Mouse (Mus musculus): ENCODE results near the gene Hs2st1. TPM values are rescaled to one million over a fixed set of nuclear protein-coding genes. Genes with fewer than 3 reads are reported as not detected.

Hs2st1 gene
- polyA plus RNA-seq, 1 experiment from 2014 or later, result 18.4 TPM

DNA sequence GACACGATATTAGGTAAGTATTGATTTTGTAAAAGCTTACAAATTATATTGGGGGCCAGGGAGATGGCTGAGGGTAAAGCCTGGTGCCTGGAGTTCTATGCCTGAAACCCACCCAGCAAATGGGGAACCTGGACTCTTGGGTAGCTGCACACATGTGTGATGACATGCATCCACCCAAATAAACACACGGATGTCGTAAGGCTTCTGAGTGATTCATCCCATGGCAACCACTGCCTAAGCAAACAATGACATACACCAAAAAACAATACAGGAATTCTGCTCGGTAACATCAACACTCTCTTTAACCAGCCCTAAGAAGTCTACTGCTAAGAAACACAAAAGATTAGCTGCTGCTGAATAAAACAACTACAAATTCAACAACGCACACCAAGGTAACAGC, 73.2 kb downstream of the Hs2st1 start:
- H3K4me1 ChIP-seq (ENCODE audit: control insufficient read depth, insufficient read depth, low read length), result 0 out of 2 replicates have a peak, but pooled peaks cover 4% of the 10 kb centered on the region
- WGBS, result 71% methylated on average over 5 of the region's 5 CpGs

DNA sequence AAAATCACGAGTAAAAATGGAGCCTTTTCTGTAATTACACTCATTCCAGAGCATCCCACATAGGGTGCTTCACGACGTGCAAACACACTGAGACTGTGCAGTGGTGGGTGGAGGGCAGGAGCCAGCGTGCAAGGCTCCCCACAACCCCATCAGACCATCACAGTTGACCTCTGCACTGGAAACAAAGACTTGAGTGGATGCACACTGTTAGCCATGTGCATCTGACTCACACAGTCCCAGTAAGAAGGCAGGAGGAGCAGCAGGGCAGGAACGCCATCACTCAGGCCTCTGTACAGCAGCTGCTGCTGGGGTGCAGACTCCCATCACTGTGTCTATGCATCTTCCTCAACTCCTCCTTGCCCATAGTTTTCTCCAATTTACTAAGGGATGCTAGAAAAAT, 75.1 kb downstream of the Hs2st1 start:
- Histone ChIP-seq H3K9me3 (ENCODE audit: control insufficient read depth, low read depth, low read length) (no peaks in the 10 kb centered on the region), H3K9ac (replicated peaks; ENCODE audit: low read depth, low read length) (no peak overlapping the region), H3K27ac (ENCODE audit: low read length) (no peak overlapping the region), H3K4me1 (ENCODE audit: control insufficient read depth, insufficient read depth, low read length) (0 out of 2 replicates have a peak, but pooled peaks cover 4% of the 10 kb centered on the region), H3K36me3 (ENCODE audit: control insufficient read depth, insufficient read depth, low read length) (no peaks in the 10 kb centered on the region), H3K4me2 (replicated peaks; ENCODE audit: low read depth, low read length) (no peak overlapping the region), H3K27me3 (ENCODE audit: control insufficient read depth, insufficient read depth, low read length) (no peaks in the 10 kb centered on the region), H3K4me3 (ENCODE audit: low read depth, low read length) (no peak overlapping the region)
- WGBS, result 74% methylated on average over 5 of the region's 5 CpGs
- no peak for ATAC-seq (ENCODE audit: insufficient number of reproducible peaks, insufficient read depth, low FRiP score, low read depth)

More for the DNA sequence above, 73.2 kb downstream of the Hs2st1 start:
- Histone ChIP-seq H3K27ac (ENCODE audit: low read length) (no peak overlapping the region), H3K9ac (replicated peaks; ENCODE audit: low read depth, low read length) (no peak overlapping the region), H3K4me2 (replicated peaks; ENCODE audit: low read depth, low read length) (no peak overlapping the region), H3K36me3 (ENCODE audit: control insufficient read depth, insufficient read depth, low read length) (no peaks in the 10 kb centered on the region), H3K27me3 (ENCODE audit: control insufficient read depth, insufficient read depth, low read length) (no peaks in the 10 kb centered on the region), H3K4me3 (ENCODE audit: low read depth, low read length) (no peak overlapping the region), H3K9me3 (ENCODE audit: control insufficient read depth, low read depth, low read length) (no peaks in the 10 kb centered on the region)
- no peak for ATAC-seq (ENCODE audit: insufficient number of reproducible peaks, insufficient read depth, low FRiP score, low read depth)

DNA sequence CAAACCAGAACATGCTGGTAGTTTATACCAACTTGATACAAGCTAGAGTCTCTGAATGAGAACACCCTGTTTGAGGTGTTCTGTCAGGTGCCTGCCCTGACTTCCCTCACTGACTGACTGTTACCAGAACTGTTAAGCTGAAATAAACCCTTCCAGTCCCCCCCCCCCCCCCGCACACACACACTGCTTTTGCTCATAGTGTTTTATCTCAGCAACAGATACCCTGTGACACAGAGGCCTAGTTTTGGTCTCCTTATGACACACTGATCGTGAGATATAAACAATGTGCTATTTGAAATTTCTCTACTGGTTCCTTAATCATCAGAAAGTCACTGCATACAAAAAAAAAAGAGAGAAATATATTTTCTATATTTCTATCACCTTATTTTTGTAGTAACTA, 81.2 kb downstream of the Hs2st1 start:
- Histone ChIP-seq H3K27ac (ENCODE audit: low read length) (no peak overlapping the region), H3K36me3 (ENCODE audit: control insufficient read depth, insufficient read depth, low read length) (no peaks in the 10 kb centered on the region), H3K9me3 (ENCODE audit: control insufficient read depth, low read depth, low read length) (no peaks in the 10 kb centered on the region), H3K9ac (replicated peaks; ENCODE audit: low read depth, low read length) (no peak overlapping the region), H3K4me3 (ENCODE audit: low read depth, low read length) (no peak overlapping the region), H3K4me2 (replicated peaks; ENCODE audit: low read depth, low read length) (no peak overlapping the region), H3K4me1 (ENCODE audit: control insufficient read depth, insufficient read depth, low read length) (no peaks in the 10 kb centered on the region), H3K27me3 (ENCODE audit: control insufficient read depth, insufficient read depth, low read length) (no peaks in the 10 kb centered on the region)
- 59% methylated on average over 2 of the region's 2 CpGs for WGBS
- ATAC-seq (ENCODE audit: insufficient number of reproducible peaks, insufficient read depth, low FRiP score, low read depth), result no peak

DNA sequence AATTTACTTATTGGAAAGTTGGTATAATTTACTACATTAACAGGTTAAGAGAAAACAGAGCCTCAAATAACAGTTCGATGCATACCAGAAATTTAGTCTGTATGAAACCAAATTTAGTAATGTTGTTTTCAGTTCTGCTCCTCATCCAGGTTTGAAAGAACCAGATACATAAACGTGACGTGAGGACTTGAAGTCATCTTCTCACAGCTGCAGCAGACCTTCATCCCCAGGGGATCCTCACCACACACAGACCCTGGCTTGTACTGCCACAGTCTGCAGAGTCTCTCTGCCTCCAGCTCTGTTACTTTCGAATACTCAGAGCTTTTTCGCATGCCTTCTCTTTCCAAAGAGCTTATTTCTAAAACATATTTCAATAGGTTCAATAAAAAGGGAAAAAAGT, 89.4 kb downstream of the Hs2st1 start:
- no peaks in the 10 kb centered on the region for H3K27me3 ChIP-seq (ENCODE audit: control insufficient read depth, insufficient read depth, low read length)
- no peak overlapping the region for H3K27ac ChIP-seq (ENCODE audit: low read length)
- WGBS, result 81% methylated on average over 5 of the region's 5 CpGs
- H3K4me3 ChIP-seq (ENCODE audit: low read depth, low read length), result no peak overlapping the region
- H3K9ac ChIP-seq (replicated peaks; ENCODE audit: low read depth, low read length), result no peak overlapping the region
- H3K36me3 ChIP-seq (ENCODE audit: control insufficient read depth, insufficient read depth, low read length), result no peaks in the 10 kb centered on the region
- H3K9me3 ChIP-seq (ENCODE audit: control insufficient read depth, low read depth, low read length), result no peaks in the 10 kb centered on the region
- H3K4me1 ChIP-seq (ENCODE audit: control insufficient read depth, insufficient read depth, low read length), result no peaks in the 10 kb centered on the region
- no peak for ATAC-seq (ENCODE audit: insufficient number of reproducible peaks, insufficient read depth, low FRiP score, low read depth)
- H3K4me2 ChIP-seq (replicated peaks; ENCODE audit: low read depth, low read length), result no peak overlapping the region

DNA sequence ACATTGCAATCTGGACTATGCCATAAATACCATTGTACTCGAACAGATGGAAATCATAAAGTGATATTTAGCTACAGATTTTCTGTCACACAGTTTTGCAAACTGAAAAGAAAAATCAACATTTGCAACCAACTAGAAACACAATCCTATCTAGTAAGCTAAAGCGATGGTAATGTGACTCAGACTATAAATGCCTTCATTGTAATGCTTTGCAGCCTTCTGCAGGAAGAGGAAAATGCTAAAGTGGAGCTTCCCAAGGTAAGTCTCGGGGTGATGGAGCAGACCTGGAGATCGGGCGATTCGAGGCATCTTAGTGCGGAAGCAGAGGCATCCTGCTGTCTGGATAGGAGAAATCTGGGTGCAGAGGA, 91.6 kb downstream of the Hs2st1 start:
- ATAC-seq (ENCODE audit: insufficient number of reproducible peaks, insufficient read depth, low FRiP score, low read depth), result no peak
- Histone ChIP-seq H3K27ac (ENCODE audit: low read length) (no peak overlapping the region), H3K9ac (replicated peaks; ENCODE audit: low read depth, low read length) (no peak overlapping the region), H3K4me3 (ENCODE audit: low read depth, low read length) (no peak overlapping the region), H3K4me1 (ENCODE audit: control insufficient read depth, insufficient read depth, low read length) (no peaks in the 10 kb centered on the region), H3K9me3 (ENCODE audit: control insufficient read depth, low read depth, low read length) (no peaks in the 10 kb centered on the region), H3K4me2 (replicated peaks; ENCODE audit: low read depth, low read length) (no peak overlapping the region), H3K36me3 (ENCODE audit: control insufficient read depth, insufficient read depth, low read length) (no peaks in the 10 kb centered on the region), H3K27me3 (ENCODE audit: control insufficient read depth, insufficient read depth, low read length) (no peaks in the 10 kb centered on the region)
- WGBS, result 76% methylated on average over 7 of the region's 7 CpGs

- Histone ChIP-seq H3K4me3 (ENCODE audit: low read depth, low read length) (no peak overlapping the region), H3K9ac (replicated peaks; ENCODE audit: low read depth, low read length) (no peak overlapping the region), H3K27ac (ENCODE audit: low read length) (no peak overlapping the region), H3K4me1 (ENCODE audit: control insufficient read depth, insufficient read depth, low read length) (no peaks in the 10 kb centered on the region), H3K9me3 (ENCODE audit: control insufficient read depth, low read depth, low read length) (no peaks in the 10 kb centered on the region), H3K27me3 (ENCODE audit: control insufficient read depth, insufficient read depth, low read length) (no peaks in the 10 kb centered on the region), H3K36me3 (ENCODE audit: control insufficient read depth, insufficient read depth, low read length) (no peaks in the 10 kb centered on the region), H3K4me2 (replicated peaks; ENCODE audit: low read depth, low read length) (no peak overlapping the region)
- WGBS, result 80% methylated on average over 12 of the region's 12 CpGs
- ATAC-seq (ENCODE audit: insufficient number of reproducible peaks, insufficient read depth, low FRiP score, low read depth), result no peak
These were observed 92.1 kb downstream of the Hs2st1 start for GRCm38 (mm10) chr3:144477707-144478426.

- Histone ChIP-seq H3K27me3 (ENCODE audit: control insufficient read depth, insufficient read depth, low read length) (no peaks in the 10 kb centered on the region), H3K4me1 (ENCODE audit: control insufficient read depth, insufficient read depth, low read length) (peaks cover 11% of the 10 kb centered on the region; the same call in 1 of the 2 replicates), H3K27ac (ENCODE audit: low read length) (no peak overlapping the region), H3K9me3 (ENCODE audit: control insufficient read depth, low read depth, low read length) (no peaks in the 10 kb centered on the region), H3K36me3 (ENCODE audit: control insufficient read depth, insufficient read depth, low read length) (no peaks in the 10 kb centered on the region), H3K4me2 (replicated peaks; ENCODE audit: low read depth, low read length) (no peak overlapping the region), H3K9ac (replicated peaks; ENCODE audit: low read depth, low read length) (no peak overlapping the region), H3K4me3 (ENCODE audit: low read depth, low read length) (no peak overlapping the region)
- 93% methylated on average over 5 of the region's 5 CpGs for WGBS
- no peak for ATAC-seq (ENCODE audit: insufficient number of reproducible peaks, insufficient read depth, low FRiP score, low read depth)
These were observed 94.1 kb downstream of the Hs2st1 start for GRCm38 (mm10) chr3:144475891-144476290.

GRCm38 (mm10) chr3:144474726-144475125, 95.3 kb downstream of the Hs2st1 start:
- no peak overlapping the region for H3K4me2 ChIP-seq (replicated peaks; ENCODE audit: low read depth, low read length)
- H3K9me3 ChIP-seq (ENCODE audit: control insufficient read depth, low read depth, low read length), result no peaks in the 10 kb centered on the region
- no peaks in the 10 kb centered on the region for H3K27me3 ChIP-seq (ENCODE audit: control insufficient read depth, insufficient read depth, low read length)
- H3K36me3 ChIP-seq (ENCODE audit: control insufficient read depth, insufficient read depth, low read length), result no peaks in the 10 kb centered on the region
- 60% methylated on average over 5 of the region's 5 CpGs for WGBS
- H3K4me3 ChIP-seq (ENCODE audit: low read depth, low read length), result no peak overlapping the region
- ATAC-seq (ENCODE audit: insufficient number of reproducible peaks, insufficient read depth, low FRiP score, low read depth), result no peak
- no peak overlapping the region for H3K27ac ChIP-seq (ENCODE audit: low read length)
- H3K9ac ChIP-seq (replicated peaks; ENCODE audit: low read depth, low read length), result no peak overlapping the region
- H3K4me1 ChIP-seq (ENCODE audit: control insufficient read depth, insufficient read depth, low read length), result peaks cover 11% of the 10 kb centered on the region; the same call in 1 of the 2 replicates

- WGBS, result 68% methylated on average over 3 of the region's 3 CpGs
- Histone ChIP-seq H3K27me3 (ENCODE audit: control insufficient read depth, insufficient read depth, low read length) (no peaks in the 10 kb centered on the region), H3K4me3 (ENCODE audit: low read depth, low read length) (no peak overlapping the region), H3K27ac (ENCODE audit: low read length) (no peak overlapping the region), H3K9ac (replicated peaks; ENCODE audit: low read depth, low read length) (no peak overlapping the region), H3K36me3 (ENCODE audit: control insufficient read depth, insufficient read depth, low read length) (no peaks in the 10 kb centered on the region), H3K4me2 (replicated peaks; ENCODE audit: low read depth, low read length) (no peak overlapping the region), H3K9me3 (ENCODE audit: control insufficient read depth, low read depth, low read length) (no peaks in the 10 kb centered on the region), H3K4me1 (ENCODE audit: control insufficient read depth, insufficient read depth, low read length) (peaks cover 11% of the 10 kb centered on the region; the same call in 1 of the 2 replicates)
- ATAC-seq (ENCODE audit: insufficient number of reproducible peaks, insufficient read depth, low FRiP score, low read depth), result no peak
These were observed 98.0 kb downstream of the Hs2st1 start for GRCm38 (mm10) chr3:144471954-144472353.
